Mouse (Mus musculus) thymus, postnatal 36 days (tissue): Measurements from ENCODE around the gene Selenbp1.
"Not testable (repeated sequence)": the region's sequence is repeated elsewhere in the genome, so short reads cannot be mapped to it uniquely, and the experiment has no call there.

ENCODE experiments used
- DNase-seq, 2 experiments: peaks; one replicate each; pipeline ENCODE4 v3.0.0; 2022; ENCODE audit warnings: mixed read lengths in 2 of 2

Selenbp1 gene

DNA sequence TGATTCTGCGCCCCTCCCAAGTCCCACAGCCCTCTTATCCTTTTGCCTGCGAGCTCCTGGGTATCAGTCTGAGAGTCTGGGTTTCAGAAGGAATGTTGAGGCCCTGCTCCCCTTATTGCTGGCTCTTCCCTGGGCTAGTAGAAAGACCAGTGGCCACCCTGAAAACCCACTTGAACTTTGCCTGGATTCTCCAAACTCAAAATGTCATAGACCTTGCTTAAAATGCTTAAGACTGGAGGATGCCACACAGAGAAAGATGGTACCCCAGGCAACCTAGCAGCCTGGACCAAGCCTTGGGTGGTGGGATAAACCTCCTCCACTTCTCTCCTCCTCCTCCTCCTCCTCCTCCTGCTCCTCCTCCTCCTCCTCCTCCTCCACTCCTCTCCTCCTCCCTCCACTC is 748 bp downstream of the Selenbp1 start:
- DNase-seq = not testable (repeated sequence)

DNA sequence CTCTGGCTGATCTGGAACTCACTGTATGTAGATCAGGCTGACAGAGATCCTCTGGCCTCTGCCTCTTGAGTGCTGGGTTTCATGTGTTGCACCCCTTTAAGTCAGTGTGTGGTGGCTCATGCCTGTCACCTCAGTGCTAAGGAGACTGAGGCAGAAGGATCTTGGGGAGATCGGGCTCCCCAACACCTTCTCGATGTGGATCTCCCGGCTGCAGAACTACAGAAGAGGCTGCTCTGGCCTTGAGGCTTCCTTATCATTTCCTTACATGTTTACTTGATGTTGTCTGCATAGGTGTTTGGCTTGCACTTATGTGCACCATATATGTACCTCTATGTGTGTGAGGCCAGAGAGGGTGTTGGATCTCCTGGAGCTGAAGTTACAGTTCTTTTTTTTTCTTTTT is 1.7 kb downstream of the Selenbp1 start:
- not testable (repeated sequence) for DNase-seq

DNA sequence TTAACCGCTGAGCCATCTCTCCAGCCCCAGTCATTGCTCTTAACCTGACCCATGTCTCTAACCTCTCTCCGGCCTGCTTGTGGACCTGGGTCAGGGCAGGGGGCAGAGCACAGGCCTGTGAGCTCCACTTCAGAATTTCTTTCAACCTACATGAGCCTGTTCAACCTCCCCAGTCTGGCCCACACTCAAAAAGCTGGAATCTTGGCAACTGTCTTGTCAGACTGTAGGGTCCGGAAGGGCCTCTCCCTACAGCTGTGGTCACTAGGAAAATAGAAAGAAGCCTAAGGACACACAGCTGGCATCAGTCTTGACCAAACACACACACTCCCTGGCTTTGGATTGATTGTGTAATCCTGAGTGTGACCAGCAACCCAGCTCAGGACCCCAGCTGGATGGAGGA is 2.5 kb downstream of the Selenbp1 start:
- not testable (repeated sequence) for DNase-seq

DNA sequence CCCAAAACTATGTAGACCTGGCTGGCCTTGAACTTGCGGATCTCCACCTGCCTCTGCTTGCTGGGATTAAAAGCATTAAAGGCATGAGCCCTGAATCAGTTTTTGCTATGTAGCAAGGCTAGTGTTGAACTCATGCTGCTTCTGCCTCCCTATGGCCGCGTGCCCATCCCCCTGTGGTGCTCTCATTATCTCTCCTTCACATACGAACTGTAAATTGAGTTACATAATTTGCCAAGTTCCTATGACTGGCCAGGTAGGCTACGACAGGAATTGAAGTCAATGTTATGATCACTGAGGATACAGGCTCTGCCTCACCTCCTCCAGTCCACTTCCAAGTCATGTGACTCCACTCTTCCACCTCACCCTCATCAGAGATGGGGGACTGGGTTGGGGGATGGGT is 3.3 kb downstream of the Selenbp1 start:
- not testable (repeated sequence) for DNase-seq

DNA sequence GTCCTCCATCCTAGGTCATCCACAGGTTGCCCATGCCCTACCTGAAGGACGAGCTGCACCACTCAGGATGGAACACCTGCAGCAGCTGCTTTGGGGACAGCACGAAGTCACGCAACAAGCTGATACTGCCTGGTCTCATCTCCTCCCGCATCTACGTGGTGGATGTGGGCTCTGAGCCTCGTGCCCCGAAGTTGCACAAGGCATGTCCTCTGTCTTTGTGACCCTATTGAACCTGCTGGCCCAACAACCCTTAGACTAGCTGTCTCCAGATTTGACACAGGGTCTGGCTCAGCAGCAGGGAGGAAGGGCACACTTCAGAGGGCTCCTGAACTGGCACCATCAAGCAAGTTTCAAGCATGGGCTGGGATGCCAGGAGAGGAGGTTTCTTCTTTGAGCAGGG is 4.3 kb downstream of the Selenbp1 start:
- not testable (repeated sequence) for DNase-seq

DNA sequence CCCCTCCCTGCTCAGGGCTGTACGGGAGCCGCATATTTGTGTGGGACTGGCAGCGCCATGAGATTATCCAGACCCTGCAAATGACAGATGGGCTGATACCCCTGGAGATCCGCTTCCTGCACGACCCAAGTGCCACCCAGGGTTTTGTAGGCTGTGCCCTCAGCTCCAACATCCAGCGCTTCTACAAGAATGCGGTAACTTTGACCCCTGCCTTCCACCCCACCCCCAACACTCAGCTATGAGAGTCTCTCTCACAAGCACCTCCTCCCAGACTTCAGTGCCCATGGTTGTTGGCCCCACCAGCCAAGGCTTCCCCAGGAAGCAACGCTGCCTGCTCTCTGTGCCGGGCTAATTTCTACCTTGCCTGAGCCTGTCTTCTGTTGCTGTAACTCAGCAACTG is 7.2 kb downstream of the Selenbp1 start:
- DNase-seq = not testable (repeated sequence)

GRCm38 (mm10) chr3:94942211-94942967 is 9.5 kb downstream of the Selenbp1 start:
- DNase-seq = not testable (repeated sequence)

DNA sequence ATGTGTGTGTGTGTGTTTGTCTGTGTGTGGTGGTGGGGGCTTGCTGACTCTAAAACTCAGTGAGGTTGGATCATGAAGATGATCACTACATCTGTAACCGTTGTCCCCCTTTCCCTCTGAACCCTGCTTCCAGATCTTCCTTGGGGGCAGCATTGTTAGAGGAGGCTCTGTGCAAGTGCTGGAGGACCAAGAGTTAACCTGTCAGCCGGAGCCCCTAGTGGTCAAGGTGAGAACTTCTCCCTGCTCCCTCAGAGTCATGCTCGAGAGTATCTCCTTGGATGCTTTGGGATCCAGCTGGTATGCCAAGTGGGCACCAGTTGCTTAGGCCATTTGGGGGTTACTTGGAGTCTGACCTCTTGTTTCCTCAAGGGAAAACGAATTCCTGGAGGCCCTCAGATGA is 10.8 kb downstream of the Selenbp1 start:
- DNase-seq = not testable (repeated sequence)

DNA sequence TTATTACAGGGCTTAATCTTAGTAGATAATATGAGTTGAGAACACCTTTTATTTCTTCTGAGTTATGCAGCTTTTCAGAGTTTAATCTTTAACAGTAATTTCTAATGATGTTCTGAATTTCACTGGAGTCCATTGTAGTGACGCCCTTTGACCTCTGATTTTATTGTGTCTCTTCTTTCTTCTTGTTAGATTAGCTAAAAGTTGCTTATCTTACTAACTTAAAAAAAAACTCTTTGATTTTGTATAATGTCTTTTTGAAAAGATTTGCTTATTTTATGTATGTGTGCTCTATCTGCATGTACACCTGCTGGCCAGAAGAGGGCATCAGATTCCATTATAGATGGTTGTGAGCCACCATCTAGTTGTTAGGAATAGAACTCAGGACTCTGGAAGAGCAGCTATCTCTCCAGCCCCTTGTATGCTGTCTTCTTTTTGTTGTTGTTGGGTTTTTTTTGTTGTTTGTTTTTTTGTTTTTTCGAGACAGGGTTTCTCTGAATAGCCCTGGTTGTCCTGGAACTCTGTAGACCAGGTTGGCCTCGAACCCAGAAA is 15.3 kb downstream of the Selenbp1 start:
- no peak for DNase-seq

DNA sequence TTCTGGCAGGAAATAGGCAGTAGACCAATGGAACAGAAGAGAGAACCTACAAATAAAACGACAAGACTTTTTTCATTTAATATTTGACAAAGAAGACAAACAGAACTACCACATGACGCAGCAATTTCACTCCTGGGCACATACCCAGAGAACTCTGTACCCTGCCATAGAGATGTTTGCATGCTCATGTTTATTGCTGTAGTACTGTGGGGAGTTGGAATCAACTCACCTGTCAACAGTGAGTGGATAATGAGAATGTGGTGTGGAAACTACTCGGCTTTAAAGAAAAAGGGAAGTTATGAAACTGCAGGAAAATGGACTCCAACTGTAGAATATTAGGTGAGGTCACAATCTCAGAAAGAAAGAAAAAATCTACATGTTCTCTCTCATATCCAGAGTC is 16.8 kb downstream of the Selenbp1 start:
- DNase-seq = no peak

DNA sequence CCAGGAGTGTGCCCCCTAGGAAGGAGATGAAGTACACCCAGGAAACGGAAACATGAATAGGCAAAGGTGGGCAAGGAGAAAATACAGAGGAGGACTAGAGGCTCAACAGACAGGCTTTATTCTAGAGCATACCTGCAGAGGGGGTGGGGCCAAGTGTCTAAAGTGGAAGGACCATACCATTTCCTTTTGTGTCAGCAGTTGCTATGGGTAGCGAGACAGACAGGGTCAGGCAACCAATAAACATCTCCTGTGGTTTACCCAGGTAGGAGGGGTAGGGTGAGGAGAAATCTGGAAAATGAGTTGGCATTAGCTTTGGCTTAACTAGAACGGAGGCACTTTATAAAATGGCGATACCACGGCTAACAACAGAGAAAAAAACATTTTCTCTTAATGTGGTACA is 19.9 kb downstream of the Selenbp1 start:
- peak; percentile 56 to 67 for DNase-seq

DNA sequence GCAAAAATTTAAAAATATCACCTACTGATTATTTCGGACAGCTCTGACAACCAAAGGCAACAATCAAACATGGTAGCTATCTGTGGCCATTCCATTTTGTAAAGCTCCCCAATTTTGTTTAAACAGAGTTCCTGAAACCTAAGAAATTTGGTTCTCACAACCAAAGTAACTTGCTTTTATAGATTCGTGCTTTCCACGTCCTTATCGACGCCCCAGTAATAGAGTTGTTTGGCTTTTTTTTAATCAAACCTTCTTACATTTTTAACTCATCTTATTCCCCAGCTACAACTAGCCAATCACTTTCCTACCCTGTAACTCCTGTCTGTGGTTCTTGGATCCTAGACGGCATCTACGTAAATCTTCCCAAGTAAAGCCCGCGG is 20.5 kb downstream of the Selenbp1 start:
- DNase-seq = no peak

- DNase-seq = peak; percentile 86 to 89
Measured at GRCm38 (mm10) chr3:94953764-94954616, 21.1 kb downstream of the Selenbp1 start, which contains the start of gene Rfx5. Gene Rfx5, plus strand, starts transcription at chr3:94954075.

- no peak for DNase-seq
Measured at GRCm38 (mm10) chr3:94958295-94958694, 25.4 kb downstream of the Selenbp1 start.

DNA sequence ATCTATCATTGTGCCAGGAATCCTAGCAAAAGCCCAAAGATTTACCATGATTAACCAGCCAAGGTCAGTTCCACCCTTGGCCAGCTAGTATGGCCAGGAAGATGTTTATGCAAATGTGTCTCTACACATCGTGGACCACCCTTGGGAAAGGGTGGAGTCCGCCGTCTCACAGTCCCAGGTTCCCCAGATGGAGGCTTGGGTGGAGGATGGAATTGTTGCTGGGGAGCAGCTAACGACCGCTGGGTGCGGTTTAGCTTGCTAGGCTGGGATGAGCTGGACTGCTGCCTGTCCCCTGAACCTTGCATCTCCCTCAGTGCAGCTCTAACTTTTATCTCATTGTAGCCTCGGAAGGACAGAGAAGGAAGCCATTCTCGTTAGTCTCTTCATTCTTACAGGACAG is 27.0 kb downstream of the Selenbp1 start:
- no peak for DNase-seq

- no peak for DNase-seq
Measured at GRCm38 (mm10) chr3:94960322-94960721, 27.5 kb downstream of the Selenbp1 start.

- DNase-seq = no peak
Measured at GRCm38 (mm10) chr3:94964989-94965388, 32.1 kb downstream of the Selenbp1 start.

DNA sequence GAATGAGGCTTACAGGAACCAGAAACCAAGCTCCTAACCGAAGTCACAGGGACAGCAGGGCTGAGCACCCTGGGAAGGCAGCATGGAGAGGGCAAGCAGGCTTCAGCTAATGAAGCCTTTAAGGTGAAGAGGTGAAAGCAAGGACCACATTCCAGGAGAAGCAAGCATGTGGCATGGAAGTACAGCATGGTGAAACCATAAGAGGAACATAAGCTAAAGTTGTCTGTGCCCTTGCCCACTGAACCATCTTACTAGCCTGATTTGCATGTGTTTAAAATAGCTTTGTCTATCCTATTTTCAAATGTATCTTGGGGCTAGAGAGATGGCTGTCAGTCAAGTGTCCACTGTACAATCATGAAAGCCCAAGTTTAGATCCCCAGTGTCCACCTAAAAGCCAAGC is 33.0 kb downstream of the Selenbp1 start:
- no peak for DNase-seq

DNA sequence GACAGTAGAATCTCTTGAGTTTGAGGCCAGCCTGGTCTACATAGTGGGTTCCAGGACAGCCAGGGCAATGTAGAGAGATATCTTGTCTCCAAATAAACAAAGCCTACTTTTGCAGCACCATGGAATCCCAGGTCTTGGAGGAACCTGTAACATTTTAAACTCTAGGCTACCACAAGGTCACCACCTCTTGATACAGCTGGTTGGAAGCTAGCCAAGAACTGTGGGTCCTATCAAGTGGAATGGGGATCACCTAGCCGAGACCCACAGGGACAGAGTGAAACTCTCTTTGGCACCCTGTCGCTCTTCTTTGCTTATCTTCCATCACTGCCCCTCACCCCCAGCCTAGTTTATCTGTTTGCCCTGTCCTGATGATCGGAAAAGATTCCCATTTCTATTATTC is 39.7 kb downstream of the Selenbp1 start:
- DNase-seq = no peak

DNA sequence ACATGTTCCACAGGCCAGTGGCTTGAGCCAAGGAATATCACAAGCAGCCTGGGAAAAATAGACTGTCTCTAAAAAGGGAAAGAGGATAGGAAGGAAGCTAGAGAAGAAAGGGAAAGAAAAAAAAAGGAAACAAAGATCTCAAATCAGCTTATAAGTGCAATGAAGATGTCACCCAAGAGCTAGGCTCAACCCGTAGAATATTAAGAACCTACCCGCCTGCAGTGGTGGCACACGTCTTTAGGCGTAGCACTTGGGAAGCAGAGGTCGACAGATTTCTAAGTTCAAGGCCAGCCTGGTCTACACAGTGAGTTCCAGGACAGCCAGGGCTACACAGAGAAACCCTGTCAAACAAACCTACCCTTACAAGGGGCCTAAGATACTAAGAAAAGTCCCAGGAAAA is 40.8 kb downstream of the Selenbp1 start:
- no peak for DNase-seq

DNA sequence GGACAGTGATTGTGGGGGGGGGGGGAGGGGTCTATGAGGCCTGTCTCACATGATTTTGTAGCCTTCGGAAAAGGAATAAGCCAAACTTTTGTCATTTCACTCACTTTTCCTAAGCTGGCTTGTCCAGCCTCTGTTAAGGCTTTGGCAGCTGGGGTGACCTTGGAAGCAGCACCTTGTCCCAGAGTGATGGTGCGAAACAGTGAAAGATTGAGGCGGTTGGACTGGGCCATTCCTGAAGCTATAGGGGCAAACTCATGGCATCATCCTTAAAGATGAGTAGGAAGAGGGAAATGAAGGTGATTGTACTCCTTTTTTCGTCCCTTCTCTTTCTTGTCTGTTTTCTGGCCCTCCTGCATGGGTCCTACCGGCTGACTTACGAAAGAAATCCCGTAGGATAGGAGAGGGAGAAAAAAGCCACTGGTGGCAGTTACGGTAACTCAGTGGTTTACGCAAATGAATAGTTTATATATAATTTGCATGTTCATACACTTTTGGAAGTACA is 41.2 kb downstream of the Selenbp1 start:
- DNase-seq = no peak

- peak; percentile 85 for DNase-seq
Measured at GRCm38 (mm10) chr3:94974528-94975422, 41.9 kb downstream of the Selenbp1 start, which contains the start of gene Pi4kb. Gene Pi4kb, plus strand, starts transcription at chr3:94974731.
